Mouse (Mus musculus): ENCODE measurements around the gene Gckr. TPM values are rescaled to one million over a fixed set of nuclear protein-coding genes. Genes with fewer than 3 reads are reported as not detected.
A peak's percentile ranks its signal among the peaks of the same experiment; 100 is the strongest.

The Gckr gene
- polyA plus RNA-seq, 1 experiment from 2014 or later, result 0.09 TPM

GRCm38 (mm10) chr5:31266101-31266500, 31.1 kb upstream of the Gckr start:
- Histone ChIP-seq H3K9me3 (replicated peaks) (no peaks in the 10 kb centered on the region), H3K9ac (no peak overlapping the region), H3K4me2 (no peak overlapping the region), H3K4me1 (replicated peaks) (no peaks in the 10 kb centered on the region), H3K4me3 (no peak overlapping the region), H3K27me3 (no peaks in the 10 kb centered on the region), H3K27ac (no peak overlapping the region), H3K36me3 (peaks cover 68% of the 10 kb centered on the region)
- no peak for ATAC-seq (replicated peaks; ENCODE audit: insufficient number of reproducible peaks, insufficient read depth, low FRiP score, low read depth)
- 63% methylated on average over 7 of the region's 7 CpGs for WGBS

GRCm38 (mm10) chr5:31267686-31268085, 29.6 kb upstream of the Gckr start:
- Histone ChIP-seq H3K4me1 (replicated peaks) (no peaks in the 10 kb centered on the region), H3K9me3 (replicated peaks) (no peaks in the 10 kb centered on the region), H3K27me3 (no peaks in the 10 kb centered on the region), H3K27ac (no peak overlapping the region), H3K4me3 (no peak overlapping the region), H3K36me3 (peaks cover 61% of the 10 kb centered on the region), H3K9ac (no peak overlapping the region), H3K4me2 (no peak overlapping the region)
- WGBS, result 79% methylated on average over 6 of the region's 6 CpGs
- no peak for ATAC-seq (replicated peaks; ENCODE audit: insufficient number of reproducible peaks, insufficient read depth, low FRiP score, low read depth)

GRCm38 (mm10) chr5:31273018-31273417, 24.2 kb upstream of the Gckr start:
- H3K36me3 ChIP-seq, result peaks cover 50% of the 10 kb centered on the region
- WGBS, result 79% methylated on average over 6 of the region's 6 CpGs
- H3K9me3 ChIP-seq (replicated peaks), result no peaks in the 10 kb centered on the region
- no peak overlapping the region for H3K4me2 ChIP-seq
- H3K4me3 ChIP-seq, result no peak overlapping the region
- H3K9ac ChIP-seq, result no peak overlapping the region
- no peaks in the 10 kb centered on the region for H3K4me1 ChIP-seq (replicated peaks)
- no peaks in the 10 kb centered on the region for H3K27me3 ChIP-seq
- ATAC-seq (replicated peaks; ENCODE audit: insufficient number of reproducible peaks, insufficient read depth, low FRiP score, low read depth), result no peak
- no peak overlapping the region for H3K27ac ChIP-seq

GRCm38 (mm10) chr5:31279245-31279988, 17.8 kb upstream of the Gckr start:
- H3K27ac ChIP-seq, result no peak overlapping the region
- ATAC-seq (replicated peaks; ENCODE audit: insufficient number of reproducible peaks, insufficient read depth, low FRiP score, low read depth), result no peak
- H3K4me2 ChIP-seq, result no peak overlapping the region
- H3K27me3 ChIP-seq, result no peaks in the 10 kb centered on the region
- H3K36me3 ChIP-seq, result peaks cover 69% of the 10 kb centered on the region
- no peaks in the 10 kb centered on the region for H3K4me1 ChIP-seq (replicated peaks)
- H3K9me3 ChIP-seq (replicated peaks), result no peaks in the 10 kb centered on the region
- 79% methylated on average over 20 of the region's 20 CpGs for WGBS
- no peak overlapping the region for H3K4me3 ChIP-seq
- no peak overlapping the region for H3K9ac ChIP-seq

- H3K4me3 ChIP-seq, result no peak overlapping the region
- no peaks in the 10 kb centered on the region for H3K27me3 ChIP-seq
- H3K36me3 ChIP-seq, result peaks cover 38% of the 10 kb centered on the region
- peaks cover 15% of the 10 kb centered on the region for H3K4me1 ChIP-seq (replicated peaks)
- WGBS, result 74% methylated on average over 4 of the region's 4 CpGs
- H3K4me2 ChIP-seq, result no peak overlapping the region
- no peak overlapping the region for H3K27ac ChIP-seq
- no peak overlapping the region for H3K9ac ChIP-seq
- no peak for ATAC-seq (replicated peaks; ENCODE audit: insufficient number of reproducible peaks, insufficient read depth, low FRiP score, low read depth)
- H3K9me3 ChIP-seq (replicated peaks), result no peaks in the 10 kb centered on the region
Measured at GRCm38 (mm10) chr5:31288225-31288624, 9.0 kb upstream of the Gckr start.

GRCm38 (mm10) chr5:31288655-31289054, 8.6 kb upstream of the Gckr start:
- Histone ChIP-seq H3K36me3 (peaks cover 34% of the 10 kb centered on the region), H3K27me3 (no peaks in the 10 kb centered on the region), H3K9ac (no peak overlapping the region), H3K27ac (no peak overlapping the region), H3K4me2 (no peak overlapping the region), H3K4me1 (replicated peaks) (peaks cover 15% of the 10 kb centered on the region), H3K9me3 (replicated peaks) (no peaks in the 10 kb centered on the region), H3K4me3 (no peak overlapping the region)
- 78% methylated on average over 3 of the region's 3 CpGs for WGBS
- no peak for ATAC-seq (replicated peaks; ENCODE audit: insufficient number of reproducible peaks, insufficient read depth, low FRiP score, low read depth)

GRCm38 (mm10) chr5:31289626-31290230, 7.5 kb upstream of the Gckr start:
- H3K27me3 ChIP-seq, result no peaks in the 10 kb centered on the region
- WGBS, result 56% methylated on average over 3 of the region's 3 CpGs
- H3K4me2 ChIP-seq, result peak overlapping the region; percentile 74; the same call in 1 of the 2 replicates
- H3K27ac ChIP-seq, result no peak overlapping the region
- H3K9ac ChIP-seq, result no peak overlapping the region
- peaks cover 24% of the 10 kb centered on the region for H3K36me3 ChIP-seq
- H3K4me3 ChIP-seq, result peak overlapping the region; percentile 63
- H3K4me1 ChIP-seq (replicated peaks), result peaks cover 18% of the 10 kb centered on the region
- no peaks in the 10 kb centered on the region for H3K9me3 ChIP-seq (replicated peaks)
- ATAC-seq (replicated peaks; ENCODE audit: insufficient number of reproducible peaks, insufficient read depth, low FRiP score, low read depth), result no peak

GRCm38 (mm10) chr5:31290521-31291360, 6.5 kb upstream of the Gckr start, which contains the start of gene Ift172:
Gene Ift172 (minus strand): TSS chr5:31291116.
- Histone ChIP-seq H3K4me2 (peak within 1 kb of the TSS; percentile 74), H3K9me3 (replicated peaks) (no peaks in the 10 kb centered on the region), H3K36me3 (peaks cover 14% of the 10 kb centered on the region; the same call in 1 of the 2 replicates), H3K9ac (peak within 1 kb of the TSS; percentile 57), H3K27me3 (no peaks in the 10 kb centered on the region), H3K4me3 (peak within 1 kb of the TSS; percentile 63), H3K27ac (peak within 1 kb of the TSS; percentile 85), H3K4me1 (replicated peaks) (peaks cover 24% of the 10 kb centered on the region)
- peak; percentile 95 for ATAC-seq (replicated peaks; ENCODE audit: insufficient number of reproducible peaks, insufficient read depth, low FRiP score, low read depth)
- 3% methylated on average over 45 of the region's 45 CpGs for WGBS

- ATAC-seq (replicated peaks; ENCODE audit: insufficient number of reproducible peaks, insufficient read depth, low FRiP score, low read depth), result no peak
- Histone ChIP-seq H3K27ac (peak overlapping the region; percentile 85), H3K9ac (peak overlapping the region; percentile 56), H3K4me2 (peak overlapping the region; percentile 74), H3K36me3 (peaks cover 8% of the 10 kb centered on the region; the same call in 1 of the 2 replicates), H3K27me3 (no peaks in the 10 kb centered on the region), H3K4me3 (peak overlapping the region; percentile 63), H3K4me1 (replicated peaks) (peaks cover 28% of the 10 kb centered on the region), H3K9me3 (replicated peaks) (no peaks in the 10 kb centered on the region)
- WGBS, result 6% methylated on average over 9 of the region's 9 CpGs
Measured at GRCm38 (mm10) chr5:31291361-31291688, 5.9 kb upstream of the Gckr start.

GRCm38 (mm10) chr5:31294964-31295605, 2.2 kb upstream of the Gckr start:
- Histone ChIP-seq H3K4me3 (peak overlapping the region; percentile 70), H3K9ac (peak overlapping the region; percentile 75), H3K27me3 (no peaks in the 10 kb centered on the region), H3K4me2 (peak overlapping the region; percentile 97), H3K27ac (0 out of 2 replicates have a peak overlapping the region, but pooled peaks have one; percentile 14), H3K4me1 (replicated peaks) (peaks cover 29% of the 10 kb centered on the region), H3K36me3 (no peaks in the 10 kb centered on the region), H3K9me3 (replicated peaks) (no peaks in the 10 kb centered on the region)
- 7% methylated on average over 29 of the region's 29 CpGs for WGBS
- peak; percentile 36 for ATAC-seq (replicated peaks; ENCODE audit: insufficient number of reproducible peaks, insufficient read depth, low FRiP score, low read depth)

All from heart, embryonic 15.5 days (tissue).